Mouse (Mus musculus): ENCODE results near the gene Wfdc16. TPM values are rescaled to one million over a fixed set of nuclear protein-coding genes. Genes with fewer than 3 reads are reported as not detected.

The Wfdc16 gene
- total RNA-seq (2021), result not detected
- long read RNA-seq, experiment 1, result 0 reads
- long read RNA-seq, experiment 2, result 0 reads

GRCm38 (mm10) chr2:164638696-164639095, at the start of gene Wfdc16:
Gene Wfdc16 (minus strand): TSS chr2:164638796.
- DNase-seq (ENCODE audit: low spot score in 2 of 2), result no peak

GRCm38 (mm10) chr2:164684807-164685206, 46.2 kb upstream of the Wfdc16 start, which contains the start of gene Wfdc13:
Gene Wfdc13 (plus strand): TSS chr2:164685107.
- DNase-seq (ENCODE audit: low spot score in 2 of 2), result no peak

DNA sequence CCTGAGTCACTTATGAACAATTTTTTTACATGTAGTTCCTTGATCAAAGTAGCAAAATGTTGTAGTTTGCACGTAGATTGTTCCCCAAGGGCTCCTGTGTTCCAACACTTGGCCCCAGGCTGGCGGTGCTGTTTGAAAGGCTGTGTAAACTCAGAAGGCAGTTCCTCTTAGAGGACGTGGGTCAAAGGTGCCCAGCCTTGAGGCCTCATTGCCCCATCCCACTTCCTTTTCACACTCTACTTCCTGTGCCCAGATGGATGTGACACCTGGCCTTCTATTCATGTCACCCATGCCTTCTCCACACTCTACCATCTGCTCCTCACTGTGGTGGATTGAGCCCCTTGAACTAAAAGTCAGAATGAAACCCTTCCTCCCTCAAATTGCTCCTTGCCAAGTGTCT, 41.3 kb upstream of the Wfdc16 start:
- no peak for DNase-seq (ENCODE audit: low spot score in 2 of 2)

DNA sequence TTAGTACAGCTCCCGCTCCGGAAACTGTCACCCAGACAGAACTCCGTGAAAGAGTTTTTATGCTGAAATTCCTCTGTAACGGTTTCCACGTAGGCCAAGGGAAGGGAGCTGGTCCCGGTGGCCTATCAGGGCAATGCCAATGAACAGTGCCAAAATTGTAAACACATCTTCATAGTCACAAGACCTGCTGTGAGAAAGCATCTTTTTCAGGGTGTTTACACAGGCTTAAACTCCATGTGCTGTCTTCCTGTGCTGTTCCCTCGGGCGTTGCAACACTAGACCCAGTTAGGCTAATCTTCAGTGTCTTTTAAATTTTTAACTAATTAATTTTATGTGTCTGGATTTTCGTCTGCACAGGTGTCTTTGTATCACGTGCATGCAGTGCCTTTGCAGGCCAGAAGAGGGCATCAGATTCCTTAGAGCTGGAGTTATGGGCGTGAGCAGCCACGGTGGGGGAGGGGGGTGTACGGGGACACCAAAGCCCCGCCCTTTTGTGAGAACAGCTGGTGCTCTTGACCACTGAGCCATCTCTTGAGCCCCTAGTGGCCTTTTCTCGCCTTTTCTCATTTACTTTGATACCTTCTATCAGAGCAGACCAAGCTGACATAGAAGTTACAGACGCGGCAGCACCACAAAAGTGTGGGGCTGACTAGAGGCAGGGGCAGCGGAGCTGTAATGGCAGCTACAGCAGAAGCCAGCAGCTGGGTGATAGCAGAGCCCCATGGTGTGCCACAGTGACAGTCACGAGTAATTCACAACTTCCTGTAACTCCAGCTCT, 40.4 kb upstream of the Wfdc16 start:
- peak; percentile 54 to 64 for DNase-seq (ENCODE audit: low spot score in 2 of 2)

DNA sequence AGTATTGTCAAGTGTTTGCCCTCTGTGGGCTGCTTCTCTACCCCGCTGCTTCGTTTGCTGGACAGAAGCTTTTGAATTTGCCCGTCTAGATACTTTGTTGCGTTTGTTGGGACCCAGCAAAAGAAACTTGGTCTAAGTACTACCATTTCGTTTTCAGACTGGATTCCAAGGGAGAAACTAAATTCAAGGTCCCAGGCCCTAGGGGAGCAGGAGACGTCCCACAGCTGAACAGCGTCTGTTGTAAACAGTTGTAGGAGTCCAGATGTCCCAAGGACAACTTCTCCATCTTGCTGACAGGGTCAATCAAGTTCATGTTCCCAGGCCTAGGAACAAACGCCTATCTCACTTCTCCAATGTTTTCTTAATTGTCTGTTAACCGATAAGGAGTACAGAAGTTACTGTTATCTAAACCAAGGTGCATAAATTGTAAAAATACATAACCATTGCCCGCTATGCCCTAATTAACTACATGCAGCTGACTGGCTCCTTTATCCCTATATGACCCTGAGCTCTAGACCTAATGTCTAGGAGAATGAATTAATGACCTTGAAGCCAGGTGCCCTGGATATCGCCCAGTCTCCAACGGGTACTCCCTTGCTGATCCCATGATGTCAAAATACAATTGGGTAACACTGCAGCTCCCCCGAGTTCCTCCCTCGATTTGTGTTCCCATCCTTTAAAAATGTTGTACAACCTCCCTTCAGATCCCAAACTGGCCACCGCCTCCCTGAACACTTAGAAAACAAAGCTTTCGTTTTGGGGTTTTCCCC, 38.5 kb upstream of the Wfdc16 start:
- no peak for DNase-seq (ENCODE audit: low spot score in 2 of 2)

GRCm38 (mm10) chr2:164676103-164676502, 37.5 kb upstream of the Wfdc16 start:
- no peak for DNase-seq (ENCODE audit: low spot score in 2 of 2)

- no peak for DNase-seq (ENCODE audit: low spot score in 2 of 2)
Observed at GRCm38 (mm10) chr2:164673987-164674386, 35.4 kb upstream of the Wfdc16 start, which contains the start of gene Wfdc11. Gene Wfdc11 (minus strand): TSS chr2:164674087.

DNA sequence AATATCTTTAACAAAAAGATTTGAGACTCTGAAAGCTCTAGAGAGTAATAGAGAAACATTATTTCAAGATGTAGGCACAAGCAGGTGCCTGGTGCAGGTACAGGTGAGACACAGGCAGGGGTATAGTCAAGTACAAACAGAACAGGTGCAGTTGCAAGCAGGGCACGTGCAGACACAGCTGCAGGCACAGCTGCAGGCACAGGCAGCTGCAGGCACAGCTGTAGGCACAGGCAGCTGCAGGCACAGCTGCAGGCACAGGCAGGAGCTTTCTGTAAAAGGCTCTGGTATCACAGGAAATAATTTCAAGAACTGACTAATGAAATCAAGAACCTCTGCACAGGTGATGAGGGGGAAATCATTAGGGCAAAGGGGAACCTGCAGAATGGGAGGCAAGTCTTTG, 32.3 kb upstream of the Wfdc16 start:
- no peak for DNase-seq (ENCODE audit: low spot score in 2 of 2)

DNA sequence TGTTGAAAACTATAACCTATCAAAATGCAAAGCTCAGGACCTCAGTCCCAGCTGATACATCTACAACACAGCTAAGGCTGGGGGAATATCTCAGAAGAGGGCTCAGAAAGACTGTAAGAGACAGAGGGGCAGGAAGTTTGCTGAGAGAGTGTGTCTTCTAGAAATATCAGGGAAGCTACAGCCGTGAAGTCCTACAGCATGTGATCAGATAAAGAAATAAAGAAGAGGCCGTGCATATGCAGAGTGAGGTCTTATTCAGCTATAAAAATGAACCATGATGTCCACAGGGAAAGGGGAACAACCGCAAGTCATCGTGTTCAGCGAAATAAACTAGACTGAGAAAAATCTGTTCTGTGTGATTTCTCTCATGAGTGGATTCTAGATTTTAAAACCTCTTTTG, 31.7 kb upstream of the Wfdc16 start:
- no peak for DNase-seq (ENCODE audit: low spot score in 2 of 2)

DNA sequence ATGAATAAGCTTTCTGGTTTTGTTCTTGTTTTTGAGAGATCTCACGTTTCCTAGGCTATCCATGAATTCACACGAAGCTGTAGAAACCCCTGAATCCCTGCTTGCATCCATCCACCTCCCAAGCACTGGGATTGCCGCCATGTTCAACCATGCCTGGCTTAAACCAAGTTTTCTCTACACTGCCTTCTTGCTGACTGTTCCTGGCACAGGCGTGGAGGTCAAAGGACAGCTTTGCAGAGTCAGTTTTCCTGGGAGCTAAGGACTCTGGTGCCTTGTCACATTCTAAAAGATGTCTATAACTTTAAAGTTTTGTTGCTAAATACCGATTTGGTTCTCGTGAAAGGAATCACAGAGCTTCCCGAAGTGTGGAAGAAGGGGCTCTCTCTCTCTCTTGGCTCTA, 26.3 kb upstream of the Wfdc16 start:
- DNase-seq (ENCODE audit: low spot score in 2 of 2), result no peak

- DNase-seq (ENCODE audit: low spot score in 2 of 2), result no peak
Observed at GRCm38 (mm10) chr2:164656483-164656882, 17.9 kb upstream of the Wfdc16 start, which contains the start of gene Wfdc9. Gene Wfdc9 (minus strand): TSS chr2:164656583.

GRCm38 (mm10) chr2:164655858-164656257, 17.3 kb upstream of the Wfdc16 start, which contains the start of gene Wfdc10:
Gene Wfdc10 (plus strand): TSS chr2:164656046.
- peak in 1 of 2 experiments; percentile 11 for DNase-seq (ENCODE audit: low spot score in 2 of 2)

- DNase-seq (ENCODE audit: low spot score in 2 of 2), result peak; percentile 7 to 16
Observed at GRCm38 (mm10) chr2:164641881-164642673, 3.5 kb upstream of the Wfdc16 start.

- no peak for DNase-seq (ENCODE audit: low spot score in 2 of 2)
Observed at GRCm38 (mm10) chr2:164641129-164641528, 2.5 kb upstream of the Wfdc16 start.

- no peak for DNase-seq (ENCODE audit: low spot score in 2 of 2)
Observed at GRCm38 (mm10) chr2:164635266-164635665, 3.3 kb downstream of the Wfdc16 start.

- DNase-seq (ENCODE audit: low spot score in 2 of 2), result no peak
Observed at GRCm38 (mm10) chr2:164621775-164622174, 16.8 kb downstream of the Wfdc16 start.

DNA sequence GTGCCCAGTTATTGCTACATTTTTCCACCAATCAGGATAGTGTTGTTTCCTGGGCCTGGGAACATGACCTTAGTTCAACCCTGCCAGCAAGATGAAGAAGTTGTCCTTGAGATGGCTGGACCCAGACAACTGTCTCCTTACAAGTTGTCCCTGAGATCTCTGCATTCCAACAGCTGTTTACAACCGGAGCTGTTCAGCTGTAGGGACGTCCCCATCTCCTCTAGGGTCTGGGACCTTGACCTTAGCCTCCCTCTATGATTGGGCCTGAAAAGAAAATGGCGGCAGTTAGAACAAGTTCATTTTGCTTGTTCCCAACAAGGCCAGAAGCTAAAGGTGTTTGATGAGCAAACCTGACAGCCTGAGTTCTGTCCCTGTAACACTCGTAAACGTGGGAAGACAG, 19.5 kb downstream of the Wfdc16 start:
- no peak for DNase-seq (ENCODE audit: low spot score in 2 of 2)

GRCm38 (mm10) chr2:164615386-164615785, 23.2 kb downstream of the Wfdc16 start:
- DNase-seq (ENCODE audit: low spot score in 2 of 2), result no peak

- peak in 1 of 2 experiments; percentile 6 for DNase-seq (ENCODE audit: low spot score in 2 of 2)
Observed at GRCm38 (mm10) chr2:164613471-164613870, 25.1 kb downstream of the Wfdc16 start, which contains the start of the genes Wfdc6b and Wfdc8. Gene Wfdc6b (plus strand): TSS chr2:164613522. Gene Wfdc8 (minus strand): TSS chr2:164613626.

GRCm38 (mm10) chr2:164608781-164609180, 29.8 kb downstream of the Wfdc16 start:
- no peak for DNase-seq (ENCODE audit: low spot score in 2 of 2)

DNA sequence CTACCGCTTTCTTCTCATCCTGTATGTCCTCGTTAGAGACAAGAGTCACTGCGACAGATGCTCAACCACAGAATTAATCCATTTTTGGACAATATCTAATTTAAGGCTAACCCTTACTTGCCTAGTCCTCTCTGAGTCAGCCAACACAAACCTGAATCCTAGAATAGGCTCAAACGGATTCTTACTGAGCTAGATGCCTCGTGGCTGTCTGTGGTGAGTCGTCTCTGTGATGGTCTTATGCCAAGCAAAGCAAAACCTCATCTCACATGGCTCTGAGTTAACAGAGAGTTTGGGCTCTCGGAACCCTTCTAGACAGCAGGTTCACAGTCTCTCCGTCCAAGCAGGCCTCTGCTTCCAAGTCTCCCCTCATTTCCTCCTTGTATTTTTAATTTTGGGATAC, 34.2 kb downstream of the Wfdc16 start:
- DNase-seq (ENCODE audit: low spot score in 2 of 2), result no peak

All from layer of hippocampus, postnatal 14 days (tissue).